Mouse (Mus musculus) myocyte (in vitro differentiated cells): ENCODE measurements at regions not wholly inside any gene's neighbourhood (a gene's known extent, or its start where the extent isn't known, plus 50 kb on each side); places are given as distances from the start of the nearest gene placed in this dataset.

ENCODE experiments used
- H3K27me3 ChIP-seq: one replicate; pipeline ENCODE4 v1.6.1; 2011; ENCODE audit not compliant: control insufficient read depth, insufficient read depth, insufficient read length
- H3K36me3 ChIP-seq: one replicate; pipeline ENCODE4 v1.6.1; 2011; ENCODE audit not compliant: control insufficient read depth, insufficient read depth
- H3K4me2 ChIP-seq: one replicate; pipeline ENCODE4 v1.6.1; 2011; ENCODE audit warnings: low read depth, control low read depth
- H3K4me3 ChIP-seq: one replicate; pipeline ENCODE4 v1.5.1; 2011; ENCODE audit warnings: mild to moderate bottlenecking, control low read depth, moderate library complexity
- H3K79me2 ChIP-seq: one replicate; pipeline ENCODE4 v1.6.1; 2011; ENCODE audit not compliant: control insufficient read depth, insufficient read depth
- H3ac ChIP-seq: one replicate; pipeline ENCODE4 v1.6.1; 2011; ENCODE audit not compliant: control insufficient read depth, insufficient read length
- CEBPB ChIP-seq: IDR thresholded peaks from 2 replicates; pipeline ENCODE4 v1.6.1; 2011; ENCODE audit warnings: mild to moderate bottlenecking, moderate library complexity; ENCODE audit not compliant: poor library complexity, insufficient read depth, severe bottlenecking
- E2F4 ChIP-seq: IDR thresholded peaks from one replicate; pipeline ENCODE4 v1.6.1; 2011; ENCODE audit warnings: mild to moderate bottlenecking, control low read depth, moderate library complexity; ENCODE audit not compliant: insufficient read depth
- MAX ChIP-seq: IDR thresholded peaks from one replicate; pipeline ENCODE4 v1.6.1; 2011; ENCODE audit warnings: low read depth, mild to moderate bottlenecking, control low read depth
- MYOD1 ChIP-seq, 3 experiments: IDR thresholded peaks; one replicate each; pipeline ENCODE4 v1.6.1; 2011; ENCODE audit warnings: control low read depth in 2 of 3, low read depth in 2 of 3, mild to moderate bottlenecking in 2 of 3, moderate library complexity in 1 of 3; ENCODE audit not compliant: insufficient read length in 2 of 3, control insufficient read depth in 1 of 3
- MYOG ChIP-seq, 3 experiments: IDR thresholded peaks; one replicate each; pipeline ENCODE4 v1.6.1; 2011; ENCODE audit warnings: control low read depth in 2 of 3, low read depth in 2 of 3, mild to moderate bottlenecking in 2 of 3; ENCODE audit not compliant: insufficient read length in 2 of 3, control insufficient read depth in 1 of 3, insufficient read depth in 1 of 3
- POLR2A ChIP-seq: IDR thresholded peaks from one replicate; pipeline ENCODE4 v1.6.1; 2011; ENCODE audit warnings: low read depth, mild to moderate bottlenecking, control low read depth, moderate library complexity; ENCODE audit not compliant: insufficient read length
- POLR2AphosphoS2 ChIP-seq: IDR thresholded peaks from one replicate; pipeline ENCODE4 v1.6.1; 2011; ENCODE audit warnings: low read depth, control low read depth; ENCODE audit not compliant: insufficient read length
- REST ChIP-seq: IDR thresholded peaks from one replicate; pipeline ENCODE4 v1.6.1; 2011; ENCODE audit warnings: mild to moderate bottlenecking, control low read depth, moderate library complexity; ENCODE audit not compliant: insufficient read depth, insufficient read length
- SRF ChIP-seq: IDR thresholded peaks from one replicate; pipeline ENCODE4 v1.6.1; 2011; ENCODE audit warnings: low read depth; ENCODE audit not compliant: control insufficient read depth, insufficient read length
- TCF12 ChIP-seq: IDR thresholded peaks from one replicate; pipeline ENCODE4 v1.6.1; 2011; ENCODE audit warnings: mild to moderate bottlenecking, control low read depth; ENCODE audit not compliant: poor library complexity, insufficient read depth, severe bottlenecking
- TCF3 ChIP-seq: IDR thresholded peaks from one replicate; pipeline ENCODE4 v1.6.1; 2011; ENCODE audit warnings: low read depth, control low read depth; ENCODE audit not compliant: insufficient read length
- USF1 ChIP-seq: IDR thresholded peaks from one replicate; pipeline ENCODE4 v1.6.1; 2011; ENCODE audit warnings: low read depth, mild to moderate bottlenecking, control low read depth, moderate library complexity

GRCm38 (mm10) chr10:99471832-99472497 is 208.9 kb downstream of the Dusp6 start:
- Histone ChIP-seq H3ac (no peak overlapping the region), H3K79me2 (no peaks in the 10 kb centered on the region), H3K36me3 (no peaks in the 10 kb centered on the region), H3K4me2 (no peak overlapping the region), H3K4me3 (no peak overlapping the region), H3K27me3 (no peaks in the 10 kb centered on the region)
- TF ChIP-seq POLR2AphosphoS2: no peak
- TF ChIP-seq CEBPB: no peak
- no peak for TF ChIP-seq E2F4

GRCm38 (mm10) chr10:99472806-99473205 is 209.8 kb downstream of the Dusp6 start:
- H3K4me3 ChIP-seq: no peak overlapping the region
- H3ac ChIP-seq: no peak overlapping the region
- no peaks in the 10 kb centered on the region for H3K27me3 ChIP-seq
- no peaks in the 10 kb centered on the region for H3K79me2 ChIP-seq
- H3K4me2 ChIP-seq: no peak overlapping the region
- TF ChIP-seq CEBPB: no peak
- TF ChIP-seq E2F4: no peak
- TF ChIP-seq MAX: no peak
- TF ChIP-seq USF1: no peak
- no peak for TF ChIP-seq TCF3
- TF ChIP-seq MYOG (IDR thresholded peaks at IDR 0.05; ENCODE audit: control insufficient read depth in 1 of 3, insufficient read depth in 1 of 3, insufficient read length in 2 of 3, low read depth in 2 of 3): no peak
- no peak for TF ChIP-seq POLR2AphosphoS2
- no peak for TF ChIP-seq REST
- no peak for TF ChIP-seq TCF12
- no peak for TF ChIP-seq SRF
- no peak for TF ChIP-seq MYOD1 (IDR thresholded peaks at IDR 0.05; ENCODE audit: control insufficient read depth in 1 of 3, insufficient read length in 2 of 3, low read depth in 2 of 3)
- no peak for TF ChIP-seq POLR2A
- H3K36me3 ChIP-seq: no peaks in the 10 kb centered on the region

GRCm38 (mm10) chr10:99473758-99474157 is 210.7 kb downstream of the Dusp6 start:
- no peaks in the 10 kb centered on the region for H3K27me3 ChIP-seq
- no peaks in the 10 kb centered on the region for H3K79me2 ChIP-seq
- H3K36me3 ChIP-seq: no peaks in the 10 kb centered on the region

GRCm38 (mm10) chr10:99474546-99474945 is 211.5 kb downstream of the Dusp6 start:
- no peak overlapping the region for H3K4me3 ChIP-seq
- H3ac ChIP-seq: no peak overlapping the region
- H3K27me3 ChIP-seq: no peaks in the 10 kb centered on the region
- no peak overlapping the region for H3K4me2 ChIP-seq
- no peak for TF ChIP-seq POLR2A
- TF ChIP-seq MYOG (IDR thresholded peaks at IDR 0.05; ENCODE audit: control insufficient read depth in 1 of 3, insufficient read depth in 1 of 3, insufficient read length in 2 of 3, low read depth in 2 of 3): no peak
- no peak for TF ChIP-seq TCF3
- TF ChIP-seq CEBPB: no peak
- no peak for TF ChIP-seq USF1
- no peak for TF ChIP-seq MYOD1 (IDR thresholded peaks at IDR 0.05; ENCODE audit: control insufficient read depth in 1 of 3, insufficient read length in 2 of 3, low read depth in 2 of 3)
- no peak for TF ChIP-seq REST
- no peak for TF ChIP-seq E2F4
- no peak for TF ChIP-seq MAX
- no peak for TF ChIP-seq POLR2AphosphoS2
- no peaks in the 10 kb centered on the region for H3K36me3 ChIP-seq
- no peaks in the 10 kb centered on the region for H3K79me2 ChIP-seq

More at GRCm38 (mm10) chr10:99473758-99474157, 210.7 kb downstream of the Dusp6 start:
- Histone ChIP-seq H3ac (no peak overlapping the region), H3K4me3 (no peak overlapping the region), H3K4me2 (no peak overlapping the region)
- no peak for TF ChIP-seq POLR2A
- no peak for TF ChIP-seq POLR2AphosphoS2
- no peak for TF ChIP-seq SRF
- TF ChIP-seq TCF3: no peak
- no peak for TF ChIP-seq REST
- TF ChIP-seq E2F4: no peak
- TF ChIP-seq MYOD1 (IDR thresholded peaks at IDR 0.05; ENCODE audit: control insufficient read depth in 1 of 3, insufficient read length in 2 of 3, low read depth in 2 of 3): no peak

- no peak for TF ChIP-seq CEBPB
- TF ChIP-seq REST: no peak
- TF ChIP-seq SRF: no peak
- TF ChIP-seq POLR2A: no peak
- no peak for TF ChIP-seq USF1
- no peak for TF ChIP-seq MYOD1 (IDR thresholded peaks at IDR 0.05; ENCODE audit: control insufficient read depth in 1 of 3, insufficient read length in 2 of 3, low read depth in 2 of 3)
- no peak for TF ChIP-seq POLR2AphosphoS2
- TF ChIP-seq MYOG (IDR thresholded peaks at IDR 0.05; ENCODE audit: control insufficient read depth in 1 of 3, insufficient read depth in 1 of 3, insufficient read length in 2 of 3, low read depth in 2 of 3): no peak
- no peak for TF ChIP-seq TCF12
- TF ChIP-seq E2F4: no peak
- TF ChIP-seq TCF3: no peak
- no peak for TF ChIP-seq MAX
- Histone ChIP-seq H3K4me3 (no peak overlapping the region), H3K4me2 (no peak overlapping the region), H3ac (no peak overlapping the region), H3K27me3 (no peaks in the 10 kb centered on the region), H3K79me2 (no peaks in the 10 kb centered on the region), H3K36me3 (no peaks in the 10 kb centered on the region)
Observed at GRCm38 (mm10) chr10:99476214-99476613, 213.2 kb downstream of the Dusp6 start.
